Mouse (Mus musculus): Measurements from ENCODE around the gene Myo6. TPM values are rescaled to one million over a fixed set of nuclear protein-coding genes. Genes with fewer than 3 reads are reported as not detected.

Myo6 gene
- polyA plus RNA-seq, 1 experiment from 2014 or later: 14.8 TPM

DNA sequence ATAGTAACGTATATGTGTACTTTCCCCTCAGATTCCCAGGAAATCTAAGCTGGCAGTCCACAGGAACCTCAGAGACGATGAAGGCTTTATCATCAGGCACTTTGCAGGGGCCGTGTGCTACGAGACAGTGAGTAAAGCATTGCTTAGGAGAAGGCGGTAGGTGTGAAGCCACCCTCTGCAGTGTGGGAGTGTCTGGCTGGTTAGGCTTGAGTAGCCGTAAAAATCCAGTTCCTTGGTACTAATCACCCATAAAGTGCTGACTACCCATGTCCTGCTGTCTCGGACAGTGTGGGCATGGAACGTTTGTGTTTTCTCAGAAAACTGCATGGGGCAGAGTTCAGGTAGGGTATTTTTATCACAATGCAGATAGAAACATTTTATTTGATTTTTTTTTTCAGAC lies 104.8 kb downstream of the Myo6 start:
- 41% methylated on average over 8 of the region's 8 CpGs for WGBS
- Histone ChIP-seq H3K4me1 (replicated peaks) (no peaks in the 10 kb centered on the region), H3K9me3 (replicated peaks) (no peaks in the 10 kb centered on the region), H3K4me2 (no peak overlapping the region), H3K4me3 (no peak overlapping the region), H3K27ac (ENCODE audit: poor library complexity, severe bottlenecking) (no peak overlapping the region), H3K9ac (no peak overlapping the region), H3K27me3 (replicated peaks) (no peaks in the 10 kb centered on the region), H3K36me3 (peaks cover 25% of the 10 kb centered on the region)
- ATAC-seq (ENCODE audit: insufficient number of reproducible peaks, low FRiP score): no peak

DNA sequence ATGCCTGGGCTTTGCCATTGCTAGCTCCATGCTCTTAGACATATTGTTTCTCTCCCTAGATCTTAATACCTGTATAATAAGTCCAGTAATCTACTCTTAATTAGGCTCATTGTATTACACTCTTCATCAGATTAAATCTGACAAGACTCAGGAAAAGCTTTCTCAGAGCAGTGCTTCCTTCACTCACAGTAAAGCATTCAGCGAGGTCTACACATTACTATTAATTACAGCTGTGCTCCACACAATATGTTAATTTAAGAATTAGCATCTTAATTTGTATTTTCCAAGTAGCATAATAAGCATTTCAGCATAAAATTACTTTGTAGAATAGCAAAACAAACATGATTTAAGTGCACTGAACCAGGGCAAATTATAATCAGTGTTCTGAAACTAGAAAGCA lies 108.1 kb downstream of the Myo6 start:
- Histone ChIP-seq H3K9ac (no peak overlapping the region), H3K4me2 (no peak overlapping the region), H3K9me3 (replicated peaks) (no peaks in the 10 kb centered on the region), H3K36me3 (peaks cover 27% of the 10 kb centered on the region), H3K27ac (ENCODE audit: poor library complexity, severe bottlenecking) (no peak overlapping the region), H3K4me1 (replicated peaks) (peaks cover 9% of the 10 kb centered on the region), H3K4me3 (no peak overlapping the region), H3K27me3 (replicated peaks) (no peaks in the 10 kb centered on the region)
- no peak for ATAC-seq (ENCODE audit: insufficient number of reproducible peaks, low FRiP score)
- WGBS: 79% methylated on average over 1 of the region's 1 CpGs

DNA sequence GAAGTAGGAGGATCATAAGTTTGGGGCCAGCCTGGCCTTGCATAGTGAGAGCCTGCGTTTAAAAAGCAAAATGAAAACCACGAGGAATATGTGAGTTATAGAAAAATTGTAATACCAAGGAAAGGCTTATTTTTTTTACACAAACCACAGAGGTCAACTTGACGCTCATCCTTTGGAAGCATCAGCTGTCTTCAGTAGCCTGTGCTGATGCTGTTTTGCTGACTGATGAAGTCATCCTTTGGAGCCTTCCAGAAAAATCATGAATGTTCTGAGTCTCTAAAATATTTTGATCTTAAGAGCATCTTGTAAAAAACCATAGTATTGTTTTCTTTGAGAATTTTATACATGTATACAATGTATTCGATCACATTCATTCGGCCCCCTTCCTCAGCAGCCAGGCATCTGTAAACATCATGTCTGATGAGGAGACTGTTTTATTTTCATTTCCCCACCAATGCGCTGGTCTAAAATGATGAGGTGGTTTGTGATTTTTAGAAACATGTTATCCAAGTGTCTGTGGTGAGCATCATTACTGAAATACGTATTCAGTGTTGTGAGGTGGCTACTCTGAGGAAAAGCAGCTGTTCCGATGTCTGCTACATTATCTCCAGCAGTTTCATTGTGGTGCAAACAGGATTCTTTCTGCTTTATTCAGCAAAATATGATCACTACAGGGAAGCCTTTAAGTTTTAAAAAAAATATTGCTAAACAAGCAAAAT lies 110.4 kb downstream of the Myo6 start:
- no peak overlapping the region for H3K4me3 ChIP-seq
- WGBS: 82% methylated on average over 8 of the region's 8 CpGs
- no peaks in the 10 kb centered on the region for H3K27me3 ChIP-seq (replicated peaks)
- H3K4me1 ChIP-seq (replicated peaks): peaks cover 10% of the 10 kb centered on the region
- H3K27ac ChIP-seq (ENCODE audit: poor library complexity, severe bottlenecking): no peak overlapping the region
- H3K36me3 ChIP-seq: peaks cover 25% of the 10 kb centered on the region
- H3K4me2 ChIP-seq: no peak overlapping the region
- H3K9me3 ChIP-seq (replicated peaks): no peaks in the 10 kb centered on the region
- no peak overlapping the region for H3K9ac ChIP-seq
- no peak for ATAC-seq (ENCODE audit: insufficient number of reproducible peaks, low FRiP score)

DNA sequence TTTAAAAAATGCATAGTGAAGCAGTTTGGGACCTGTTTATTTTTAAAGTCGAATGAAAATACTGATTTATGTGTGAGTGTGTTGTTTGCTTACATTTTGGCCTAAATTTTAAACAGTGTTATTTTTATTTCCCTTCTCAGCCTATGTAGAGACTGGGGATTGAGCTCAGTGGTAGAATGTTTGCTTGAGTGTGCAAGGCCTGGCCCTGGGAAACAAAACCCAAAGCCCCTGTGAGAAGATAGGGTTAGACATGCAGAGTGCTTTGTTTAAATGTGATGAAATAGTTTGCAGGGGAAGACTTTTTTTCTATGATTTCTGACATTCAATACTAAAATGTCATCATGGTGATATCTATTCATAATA lies 110.9 kb downstream of the Myo6 start:
- Histone ChIP-seq H3K9ac (no peak overlapping the region), H3K36me3 (peaks cover 24% of the 10 kb centered on the region), H3K27ac (ENCODE audit: poor library complexity, severe bottlenecking) (no peak overlapping the region), H3K9me3 (replicated peaks) (no peaks in the 10 kb centered on the region), H3K27me3 (replicated peaks) (no peaks in the 10 kb centered on the region), H3K4me1 (replicated peaks) (peaks cover 10% of the 10 kb centered on the region), H3K4me2 (no peak overlapping the region), H3K4me3 (no peak overlapping the region)
- no peak for ATAC-seq (ENCODE audit: insufficient number of reproducible peaks, low FRiP score)
- 86% methylated on average over 1 of the region's 1 CpGs for WGBS

DNA sequence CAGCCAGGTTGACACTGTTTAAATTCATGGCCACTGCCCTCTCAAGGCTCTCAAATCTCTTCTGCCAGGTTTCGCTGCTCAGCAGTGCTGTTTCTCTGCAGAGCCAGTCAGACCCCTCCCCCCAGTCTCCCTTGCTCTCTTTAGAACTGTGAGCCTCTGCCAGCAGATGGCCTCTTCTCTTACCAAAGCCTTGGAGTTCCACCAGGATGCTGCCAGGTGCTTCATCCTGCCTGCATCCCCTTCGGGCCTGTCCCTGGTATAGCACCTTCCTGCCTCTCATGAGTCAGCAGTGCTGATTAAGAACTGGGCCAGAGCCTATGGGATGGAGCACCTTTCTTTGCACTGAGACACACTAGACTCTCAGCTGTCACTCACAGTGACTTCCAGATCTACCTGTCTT lies 112.3 kb downstream of the Myo6 start:
- Histone ChIP-seq H3K9ac (no peak overlapping the region), H3K4me2 (no peak overlapping the region), H3K27me3 (replicated peaks) (no peaks in the 10 kb centered on the region), H3K4me3 (no peak overlapping the region), H3K36me3 (peaks cover 23% of the 10 kb centered on the region), H3K9me3 (replicated peaks) (no peaks in the 10 kb centered on the region), H3K27ac (ENCODE audit: poor library complexity, severe bottlenecking) (no peak overlapping the region), H3K4me1 (replicated peaks) (peaks cover 10% of the 10 kb centered on the region)
- WGBS: 35% methylated on average over 2 of the region's 2 CpGs
- peak; percentile 33; the same call in 1 of the 2 replicates for ATAC-seq (ENCODE audit: insufficient number of reproducible peaks, low FRiP score)

DNA sequence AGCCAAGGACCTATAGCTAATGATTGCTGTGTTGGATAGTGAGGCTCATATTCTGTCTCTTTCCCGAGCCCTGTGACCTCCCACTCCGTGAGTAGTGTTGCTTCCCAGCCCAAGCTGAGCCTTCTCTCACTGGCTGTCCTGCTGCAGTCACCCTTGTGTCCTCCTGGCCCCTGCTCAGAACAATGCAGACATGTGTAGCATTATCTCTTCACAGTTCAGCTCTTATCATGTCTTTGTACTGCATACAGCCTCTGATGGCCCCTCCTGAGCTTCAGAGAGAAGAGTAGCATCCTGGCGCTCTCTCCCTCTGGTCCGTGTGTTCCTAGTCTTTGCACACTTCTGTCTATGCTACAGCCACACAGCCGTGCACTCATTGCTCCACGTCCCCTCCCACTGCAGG lies 112.9 kb downstream of the Myo6 start:
- H3K4me1 ChIP-seq (replicated peaks): peaks cover 10% of the 10 kb centered on the region
- peaks cover 20% of the 10 kb centered on the region for H3K36me3 ChIP-seq
- ATAC-seq (ENCODE audit: insufficient number of reproducible peaks, low FRiP score): no peak
- no peak overlapping the region for H3K4me3 ChIP-seq
- H3K9ac ChIP-seq: no peak overlapping the region
- no peaks in the 10 kb centered on the region for H3K27me3 ChIP-seq (replicated peaks)
- no peak overlapping the region for H3K27ac ChIP-seq (ENCODE audit: poor library complexity, severe bottlenecking)
- no peak overlapping the region for H3K4me2 ChIP-seq
- WGBS: 61% methylated on average over 6 of the region's 6 CpGs
- no peaks in the 10 kb centered on the region for H3K9me3 ChIP-seq (replicated peaks)

DNA sequence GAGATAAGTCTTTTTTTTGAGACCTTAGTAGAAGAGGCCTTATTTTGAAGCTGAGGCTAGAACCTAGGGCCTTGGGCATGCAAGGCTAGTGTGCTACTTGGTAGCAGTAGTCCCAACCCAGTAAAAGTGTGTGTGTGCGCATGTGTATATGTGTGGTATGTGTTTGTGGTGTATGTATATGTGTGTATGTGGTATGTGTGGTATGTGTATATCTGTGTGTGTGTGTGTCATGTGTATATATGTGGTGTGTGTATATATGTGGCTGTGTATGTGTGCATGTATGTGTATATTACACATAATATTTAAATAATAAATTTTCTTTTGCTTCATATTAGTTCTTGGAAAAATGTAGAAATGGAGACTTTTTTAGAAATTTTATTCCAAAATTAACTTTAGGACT lies 115.9 kb downstream of the Myo6 start:
- Histone ChIP-seq H3K4me3 (no peak overlapping the region), H3K9ac (no peak overlapping the region), H3K27me3 (replicated peaks) (no peaks in the 10 kb centered on the region), H3K36me3 (peaks cover 22% of the 10 kb centered on the region), H3K9me3 (replicated peaks) (no peaks in the 10 kb centered on the region), H3K27ac (ENCODE audit: poor library complexity, severe bottlenecking) (no peak overlapping the region), H3K4me2 (no peak overlapping the region), H3K4me1 (replicated peaks) (peaks cover 10% of the 10 kb centered on the region)
- no peak for ATAC-seq (ENCODE audit: insufficient number of reproducible peaks, low FRiP score)
- 84% methylated on average over 1 of the region's 1 CpGs for WGBS

DNA sequence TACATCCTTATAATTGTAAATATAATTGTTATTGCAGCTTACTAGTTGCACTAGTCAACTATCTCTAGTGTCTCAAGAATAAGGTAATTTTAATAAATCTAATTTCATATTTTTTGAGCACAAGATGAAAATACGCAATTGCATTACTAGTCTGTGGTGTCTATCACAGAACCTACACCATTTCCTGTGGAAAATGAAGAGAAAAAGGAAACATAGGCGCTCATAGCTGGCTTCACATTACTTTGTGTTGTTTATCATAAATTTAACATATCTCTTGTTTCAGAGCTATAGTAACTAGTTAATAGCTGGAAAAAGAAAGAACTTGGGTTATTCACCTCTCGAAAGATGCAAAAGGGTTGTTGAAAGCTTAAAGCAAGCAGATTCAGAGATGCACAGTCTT lies 117.6 kb downstream of the Myo6 start:
- ATAC-seq (ENCODE audit: insufficient number of reproducible peaks, low FRiP score): no peak
- Histone ChIP-seq H3K27ac (ENCODE audit: poor library complexity, severe bottlenecking) (no peak overlapping the region), H3K36me3 (peaks cover 12% of the 10 kb centered on the region), H3K4me2 (no peak overlapping the region), H3K4me1 (replicated peaks) (peaks cover 5% of the 10 kb centered on the region), H3K27me3 (replicated peaks) (no peaks in the 10 kb centered on the region), H3K9me3 (replicated peaks) (no peaks in the 10 kb centered on the region), H3K4me3 (no peak overlapping the region), H3K9ac (no peak overlapping the region)
- 81% methylated on average over 3 of the region's 3 CpGs for WGBS

DNA sequence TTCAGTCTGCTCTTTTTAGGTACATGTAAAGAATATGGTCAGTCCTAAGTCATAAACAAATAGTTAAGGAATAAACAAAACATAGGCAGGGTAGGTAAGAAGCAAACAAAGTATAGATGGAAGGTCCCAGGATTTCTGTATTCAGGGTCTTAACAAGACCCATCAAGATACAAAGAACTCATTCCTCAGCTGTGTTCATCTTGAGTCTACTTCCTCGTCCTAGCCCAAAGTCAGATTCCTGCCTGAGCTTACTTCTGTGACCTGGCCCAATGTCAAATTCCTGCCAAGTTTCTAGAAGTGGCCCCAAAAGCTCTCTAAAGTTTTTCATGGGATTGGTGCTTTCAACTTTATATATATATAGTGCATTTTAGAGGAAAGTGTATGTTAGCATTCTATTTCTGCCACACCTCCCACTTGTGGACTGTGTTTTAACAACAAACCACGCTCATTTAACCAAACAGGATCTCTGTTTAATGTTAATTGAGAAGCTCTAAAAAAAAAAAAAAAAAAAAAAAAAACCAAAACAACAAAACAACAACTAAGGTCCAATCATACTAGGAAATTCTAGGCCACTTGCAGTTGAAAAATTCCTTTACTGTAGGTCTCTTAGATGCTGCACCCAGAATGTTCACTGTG lies 119.8 kb downstream of the Myo6 start:
- no peak for ATAC-seq (ENCODE audit: insufficient number of reproducible peaks, low FRiP score)
- no peak overlapping the region for H3K9ac ChIP-seq
- WGBS: 69% methylated on average over 2 of the region's 2 CpGs
- H3K27ac ChIP-seq (ENCODE audit: poor library complexity, severe bottlenecking): no peak overlapping the region
- H3K9me3 ChIP-seq (replicated peaks): no peaks in the 10 kb centered on the region
- H3K36me3 ChIP-seq: peaks cover 26% of the 10 kb centered on the region
- no peaks in the 10 kb centered on the region for H3K27me3 ChIP-seq (replicated peaks)
- H3K4me1 ChIP-seq (replicated peaks): no peaks in the 10 kb centered on the region
- H3K4me3 ChIP-seq: no peak overlapping the region
- no peak overlapping the region for H3K4me2 ChIP-seq

DNA sequence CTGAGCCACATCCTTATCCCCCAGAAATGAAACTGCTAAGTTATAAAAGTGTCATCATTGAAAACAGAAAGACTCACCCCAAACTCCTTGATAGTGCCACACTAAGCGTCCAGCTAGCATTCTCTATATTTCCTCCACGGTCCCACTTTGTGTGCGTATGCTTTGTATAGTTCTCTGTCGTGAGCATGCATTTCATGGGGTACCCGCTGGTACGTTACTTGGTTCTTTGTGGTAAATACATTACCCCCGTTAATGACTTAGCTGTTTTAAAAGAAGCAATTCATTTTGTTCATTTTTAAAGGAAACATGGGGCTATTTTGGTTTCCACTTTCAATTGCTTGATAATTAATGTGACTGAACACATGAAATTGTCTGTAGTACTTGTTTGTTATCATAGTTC lies 122.0 kb downstream of the Myo6 start:
- Histone ChIP-seq H3K27ac (ENCODE audit: poor library complexity, severe bottlenecking) (no peak overlapping the region), H3K27me3 (replicated peaks) (no peaks in the 10 kb centered on the region), H3K4me1 (replicated peaks) (no peaks in the 10 kb centered on the region), H3K9ac (no peak overlapping the region), H3K4me3 (no peak overlapping the region), H3K4me2 (no peak overlapping the region), H3K36me3 (peaks cover 34% of the 10 kb centered on the region), H3K9me3 (replicated peaks) (no peaks in the 10 kb centered on the region)
- WGBS: 92% methylated on average over 7 of the region's 7 CpGs
- no peak for ATAC-seq (ENCODE audit: insufficient number of reproducible peaks, low FRiP score)

DNA sequence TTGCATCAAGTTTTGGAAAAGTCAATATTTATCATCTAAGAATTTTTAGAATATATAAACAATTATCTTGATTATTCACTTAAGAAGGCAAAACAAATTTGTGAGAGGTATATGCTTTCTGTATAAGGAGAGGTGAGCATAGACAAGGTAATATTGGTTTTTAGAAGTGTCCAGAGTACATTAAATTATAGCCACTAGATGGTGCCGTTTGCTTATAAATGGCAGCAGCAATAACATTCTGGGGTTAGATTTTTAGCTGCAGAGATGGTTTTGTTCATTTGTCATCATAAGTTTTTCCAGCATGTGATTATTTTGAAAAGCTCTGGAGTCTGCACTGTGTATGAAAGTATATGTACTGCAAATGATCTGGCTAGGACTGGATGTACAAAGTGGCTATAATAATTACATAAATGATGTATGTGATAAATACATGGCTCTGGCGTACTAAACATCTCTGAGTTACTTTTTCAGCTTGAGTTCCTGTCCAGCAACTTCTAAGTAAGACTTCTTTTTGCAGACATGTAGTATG lies 128.3 kb downstream of the Myo6 start:
- ATAC-seq (ENCODE audit: insufficient number of reproducible peaks, low FRiP score): no peak
- peaks cover 28% of the 10 kb centered on the region for H3K36me3 ChIP-seq
- H3K27me3 ChIP-seq (replicated peaks): no peaks in the 10 kb centered on the region
- WGBS: 46% methylated on average over 2 of the region's 2 CpGs
- H3K9ac ChIP-seq: no peak overlapping the region
- H3K27ac ChIP-seq (ENCODE audit: poor library complexity, severe bottlenecking): no peak overlapping the region
- H3K9me3 ChIP-seq (replicated peaks): 0 out of 2 replicates have a peak, but pooled peaks cover 2% of the 10 kb centered on the region
- H3K4me2 ChIP-seq: no peak overlapping the region
- no peaks in the 10 kb centered on the region for H3K4me1 ChIP-seq (replicated peaks)
- no peak overlapping the region for H3K4me3 ChIP-seq

All from heart, embryonic 12.5 days (tissue).